Mouse (Mus musculus): ENCODE measurements around the gene Adssl1. TPM values are rescaled to one million over a fixed set of nuclear protein-coding genes. Genes with fewer than 3 reads are reported as not detected.

Adssl1 gene
- polyA plus RNA-seq, 1 experiment = 0.90 TPM

GRCm38 (mm10) chr12:112618981-112619685 lies 712 bp upstream of the Adssl1 start:
- no peak for DNase-seq (ENCODE audit: low read depth, low spot score)
- 46% methylated on average over 13 of the region's 13 CpGs for WGBS

- WGBS = 27% methylated on average over 16 of the region's 16 CpGs
- DNase-seq (ENCODE audit: low read depth, low spot score) = no peak
Observed at GRCm38 (mm10) chr12:112620354-112621061, 663 bp downstream of the Adssl1 start.

- no peak for DNase-seq (ENCODE audit: low read depth, low spot score)
- 86% methylated on average over 3 of the region's 3 CpGs for WGBS
Observed at GRCm38 (mm10) chr12:112621900-112622299, 2.1 kb downstream of the Adssl1 start.

GRCm38 (mm10) chr12:112623742-112624141 lies 3.9 kb downstream of the Adssl1 start:
- 19% methylated on average over 2 of the region's 2 CpGs for WGBS
- no peak for DNase-seq (ENCODE audit: low read depth, low spot score)

GRCm38 (mm10) chr12:112625700-112626099 lies 5.9 kb downstream of the Adssl1 start:
- whole genome bisulfite sequencing = 83% methylated on average over 4 of the region's 4 CpGs
- no peak for DNase-seq (ENCODE audit: low read depth, low spot score)

- DNase-seq (ENCODE audit: low read depth, low spot score) = no peak
- 48% methylated on average over 6 of the region's 6 CpGs for WGBS
Observed at GRCm38 (mm10) chr12:112626455-112626854, 6.6 kb downstream of the Adssl1 start.

GRCm38 (mm10) chr12:112627097-112627881 lies 7.4 kb downstream of the Adssl1 start:
- WGBS = 75% methylated on average over 7 of the region's 7 CpGs
- no peak for DNase-seq (ENCODE audit: low read depth, low spot score)

GRCm38 (mm10) chr12:112628197-112628596 lies 8.4 kb downstream of the Adssl1 start:
- no peak for DNase-seq (ENCODE audit: low read depth, low spot score)
- 89% methylated on average over 6 of the region's 6 CpGs for WGBS

GRCm38 (mm10) chr12:112628928-112629721 lies 9.3 kb downstream of the Adssl1 start:
- DNase-seq (ENCODE audit: low read depth, low spot score) = no peak
- 16% methylated on average over 19 of the region's 19 CpGs for WGBS

GRCm38 (mm10) chr12:112630029-112630428 lies 10.2 kb downstream of the Adssl1 start:
- no peak for DNase-seq (ENCODE audit: low read depth, low spot score)
- WGBS = 93% methylated on average over 12 of the region's 12 CpGs

- DNase-seq (ENCODE audit: low read depth, low spot score) = no peak
- 63% methylated on average over 5 of the region's 5 CpGs for WGBS
Observed at GRCm38 (mm10) chr12:112630796-112631195, 11.0 kb downstream of the Adssl1 start.

GRCm38 (mm10) chr12:112631472-112631871 lies 11.6 kb downstream of the Adssl1 start:
- DNase-seq (ENCODE audit: low read depth, low spot score) = no peak
- 53% methylated on average over 1 of the region's 1 CpGs for WGBS

GRCm38 (mm10) chr12:112632084-112632777 lies 12.4 kb downstream of the Adssl1 start:
- DNase-seq (ENCODE audit: low read depth, low spot score) = no peak
- 63% methylated on average over 11 of the region's 11 CpGs for WGBS

- DNase-seq (ENCODE audit: low read depth, low spot score) = no peak
- WGBS = 73% methylated on average over 5 of the region's 5 CpGs
Observed at GRCm38 (mm10) chr12:112632907-112633306, 13.1 kb downstream of the Adssl1 start.

- 48% methylated on average over 9 of the region's 9 CpGs for WGBS
- DNase-seq (ENCODE audit: low read depth, low spot score) = no peak
Observed at GRCm38 (mm10) chr12:112633686-112634085, 13.8 kb downstream of the Adssl1 start.

GRCm38 (mm10) chr12:112639526-112639925 lies 19.7 kb downstream of the Adssl1 start:
- DNase-seq (ENCODE audit: low read depth, low spot score) = no peak

GRCm38 (mm10) chr12:112643126-112643525 lies 23.3 kb downstream of the Adssl1 start:
- WGBS = 77% methylated on average over 6 of the region's 6 CpGs
- DNase-seq (ENCODE audit: low read depth, low spot score) = no peak

More at GRCm38 (mm10) chr12:112639526-112639925, 19.7 kb downstream of the Adssl1 start:
- 90% methylated on average over 10 of the region's 10 CpGs for WGBS

GRCm38 (mm10) chr12:112644180-112644854 lies 24.5 kb downstream of the Adssl1 start, which contains the start of gene Siva1:
Gene Siva1, plus strand, starts transcription at chr12:112644679.
- peak; percentile 77 for DNase-seq (ENCODE audit: low read depth, low spot score)
- WGBS = 1% methylated on average over 45 of the region's 46 CpGs
